Mouse (Mus musculus) forelimb bud, embryonic 11.5 days (tissue): ENCODE results near the gene Mmp21.
A peak's percentile ranks its signal among the peaks of the same experiment; 100 is the strongest.

Experiments used
- DNase-seq: peaks from one replicate; pipeline ENCODE4 v3.0.0-alpha.2; 2012; ENCODE audit warnings: low read depth, low spot score

The Mmp21 gene

GRCm38 (mm10) chr7:133662467-133662866 lies 17.4 kb downstream of the Mmp21 start:
- DNase-seq: no peak

GRCm38 (mm10) chr7:133645716-133646115 lies 34.1 kb downstream of the Mmp21 start:
- DNase-seq: no peak

DNA sequence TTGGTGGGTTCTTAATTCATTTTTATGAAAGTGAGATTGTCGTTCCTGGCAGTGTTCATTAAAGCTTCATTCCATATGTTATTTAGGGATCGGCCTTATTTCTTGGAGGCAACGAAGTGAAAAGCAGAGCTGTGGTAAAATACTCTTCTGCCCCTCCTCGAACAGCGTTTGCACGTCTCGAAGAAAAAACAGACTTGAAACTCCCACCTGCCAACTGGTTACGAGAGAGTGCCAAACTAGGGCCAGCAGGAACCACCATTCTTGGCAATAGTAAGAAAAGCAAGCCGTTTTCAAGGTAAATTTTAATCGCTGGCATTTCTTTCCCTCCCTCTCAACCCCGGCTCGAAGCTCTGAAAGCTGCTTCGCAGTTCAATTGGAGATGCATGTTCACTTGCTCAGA lies 41.0 kb downstream of the Mmp21 start:
- DNase-seq: no peak

GRCm38 (mm10) chr7:133638306-133638705 lies 41.6 kb downstream of the Mmp21 start:
- DNase-seq: no peak

- DNase-seq: peak; percentile 100
Observed at GRCm38 (mm10) chr7:133637361-133638305, 42.2 kb downstream of the Mmp21 start, which contains the start of gene Edrf1. TSS of gene Edrf1 (plus strand) at chr7:133637543.

GRCm38 (mm10) chr7:133636738-133637352 lies 43.0 kb downstream of the Mmp21 start:
- DNase-seq: peak; percentile 93

- DNase-seq: peak; percentile 90
Observed at GRCm38 (mm10) chr7:133634932-133635650, 44.8 kb downstream of the Mmp21 start.

GRCm38 (mm10) chr7:133632476-133632875 lies 47.4 kb downstream of the Mmp21 start:
- peak; percentile 58 for DNase-seq

- no peak for DNase-seq
Observed at GRCm38 (mm10) chr7:133630821-133631220, 49.0 kb downstream of the Mmp21 start.

DNA sequence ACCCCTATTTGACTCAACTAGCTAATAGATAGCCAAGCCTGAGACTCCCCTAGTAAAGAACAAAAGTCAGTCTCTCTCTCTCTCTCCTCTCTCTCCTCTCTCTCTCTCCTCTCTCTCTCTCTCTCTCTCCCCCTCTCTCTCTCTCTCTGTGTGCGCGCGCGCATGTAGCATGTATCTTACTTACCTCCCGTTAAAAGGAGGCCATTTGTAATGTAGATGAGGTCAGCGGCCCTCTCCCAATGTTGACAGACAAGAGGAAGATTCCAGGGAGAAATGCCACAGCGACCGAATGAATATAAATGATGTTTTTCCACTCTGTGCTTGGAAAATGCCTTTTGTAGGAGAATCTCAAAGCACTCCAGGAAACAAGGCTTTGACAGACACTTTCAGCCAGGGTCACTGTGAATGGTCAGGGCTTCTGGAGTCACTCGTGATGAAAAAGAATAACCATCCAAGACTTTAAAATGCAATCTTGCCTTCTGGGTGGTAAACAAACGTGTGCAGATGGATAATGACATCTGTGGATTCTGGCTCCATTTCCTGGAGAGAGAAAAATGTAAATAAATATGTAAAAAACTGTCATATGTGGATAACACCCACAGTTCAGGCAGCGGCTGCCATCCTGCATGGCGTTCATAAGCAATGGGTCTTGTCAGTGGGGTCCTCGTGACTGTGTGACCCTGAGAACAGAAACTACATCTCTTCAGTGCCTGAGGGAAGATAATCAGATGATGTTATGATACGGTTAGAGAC lies 52.5 kb downstream of the Mmp21 start:
- no peak for DNase-seq
